Mouse (Mus musculus) right cerebral cortex, postnatal 25 days (tissue): ENCODE measurements at regions not wholly inside any gene's neighbourhood (a gene's known extent, or its start where the extent isn't known, plus 50 kb on each side); places are given as distances from the start of the nearest gene placed in this dataset.

Experiments
- DNase-seq: peaks from one replicate; pipeline ENCODE4 v3.0.0; 2022

DNA sequence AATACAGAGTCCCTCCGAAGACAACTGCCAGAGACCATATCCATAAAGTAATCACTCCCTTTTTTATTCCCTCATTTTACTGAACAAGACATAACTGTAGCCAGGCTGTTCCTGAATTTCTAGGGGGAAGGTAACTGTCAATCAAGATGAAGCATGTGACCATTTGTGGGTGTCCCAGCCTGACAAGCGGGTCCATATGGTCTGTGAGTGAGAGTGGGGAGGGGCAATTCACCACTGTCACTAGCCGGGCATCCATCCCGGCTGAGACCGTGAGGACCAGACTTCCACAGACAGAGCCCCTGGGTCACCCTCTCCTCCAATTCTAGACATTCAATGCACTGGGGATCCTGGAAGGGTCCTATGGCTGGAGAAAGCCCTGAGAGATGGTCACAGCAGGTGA lies 54.6 kb downstream of the Gm11733 start:
- no peak for DNase-seq

DNA sequence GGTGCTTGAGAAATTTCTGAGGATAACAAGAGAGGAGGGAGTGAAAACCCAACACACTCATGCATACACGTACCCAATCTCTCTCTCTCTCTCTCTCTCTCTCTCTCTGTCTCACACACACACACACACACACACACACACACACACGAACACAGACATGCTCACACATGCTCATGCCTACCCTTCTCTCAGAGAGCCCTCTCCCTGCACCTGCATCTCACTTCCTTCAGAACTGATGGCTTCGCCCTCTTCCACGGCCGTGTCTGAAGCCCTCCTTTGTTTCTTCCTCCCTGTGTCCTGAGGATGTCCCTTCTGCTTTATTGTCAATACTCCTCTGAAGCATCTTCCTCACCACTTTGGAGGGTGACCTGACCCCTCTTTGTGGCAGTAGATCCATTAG lies 56.4 kb downstream of the Gm11733 start:
- DNase-seq, result no peak

DNA sequence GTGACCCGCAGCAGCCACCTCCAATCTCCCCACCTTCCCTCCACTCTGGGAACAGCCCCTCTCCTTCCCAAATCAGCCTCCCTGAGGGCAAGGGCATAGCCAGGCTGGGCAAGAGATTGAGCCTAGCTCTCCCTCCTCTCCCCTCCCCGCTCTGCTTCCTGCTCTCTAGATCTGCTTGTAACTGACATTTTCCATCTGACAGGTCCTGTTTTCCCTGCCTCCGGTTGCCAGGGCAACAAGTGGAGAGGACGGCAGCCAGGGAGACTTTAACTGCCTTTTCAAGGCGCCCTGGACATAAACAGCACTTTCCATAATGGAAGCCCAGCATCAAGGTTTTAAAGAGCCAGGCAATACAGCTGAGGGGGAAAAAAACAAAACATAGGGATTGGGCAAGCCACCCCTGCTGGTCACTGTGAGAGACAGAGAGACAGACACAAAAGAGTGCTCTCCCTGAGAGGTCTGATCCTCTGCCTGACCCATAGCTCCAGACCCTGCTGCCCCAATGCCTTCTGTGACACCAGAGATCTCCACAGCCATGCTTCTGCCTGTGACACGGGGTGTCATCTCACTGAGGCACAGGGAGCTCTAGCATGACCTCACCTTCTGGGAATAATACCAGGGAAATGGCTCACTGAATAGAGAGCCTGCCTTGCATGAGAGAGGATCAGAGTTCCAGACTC lies 57.2 kb downstream of the Gm11733 start:
- no peak for DNase-seq

- no peak for DNase-seq
Measured at GRCm38 (mm10) chr11:117543191-117543590, 59.0 kb downstream of the Gm11733 start.

DNA sequence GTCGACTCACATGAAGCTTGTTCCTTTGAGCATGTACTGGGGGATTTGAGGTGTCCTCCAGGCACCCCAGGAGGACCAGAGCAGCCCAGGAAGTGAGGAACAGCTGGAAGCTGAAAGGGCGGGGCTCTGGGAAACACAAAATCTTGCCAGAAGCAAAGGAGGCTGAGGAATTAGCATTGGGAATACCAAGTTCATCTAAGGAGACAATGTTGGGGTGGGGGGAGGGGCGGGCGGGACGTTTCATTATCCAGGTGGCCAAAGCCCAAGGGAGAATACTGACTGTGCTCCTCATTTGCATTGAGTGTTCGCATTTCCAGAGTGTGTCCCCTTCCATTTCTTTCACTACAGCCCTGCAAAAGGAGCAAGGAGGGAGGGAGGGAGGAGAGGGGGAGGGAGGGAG lies 60.3 kb downstream of the Gm11733 start:
- no peak for DNase-seq

DNA sequence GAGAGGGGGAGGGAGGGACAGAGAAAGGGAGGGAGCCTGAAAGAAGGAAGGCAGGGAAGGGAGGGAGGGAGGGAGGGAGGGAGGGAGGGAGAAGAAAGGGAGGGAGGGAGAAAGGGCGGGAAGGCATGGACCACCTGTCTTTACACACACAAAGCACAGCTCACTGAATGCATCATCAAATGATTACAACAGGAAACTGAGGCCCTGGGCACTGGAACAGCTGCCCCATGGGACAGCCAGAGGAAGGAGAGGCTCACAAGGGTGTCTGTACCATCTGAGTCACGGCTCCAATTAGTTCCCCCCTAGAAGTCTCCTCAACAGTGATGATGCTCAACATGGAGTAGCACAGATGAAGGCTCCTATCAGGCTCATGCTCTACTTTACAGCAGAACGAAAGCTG lies 60.8 kb downstream of the Gm11733 start:
- no peak for DNase-seq

GRCm38 (mm10) chr11:117551926-117552325 lies 67.8 kb downstream of the Gm11733 start:
- DNase-seq, result no peak

GRCm38 (mm10) chr11:117552430-117552969 lies 68.3 kb downstream of the Gm11733 start:
- DNase-seq, result no peak

- DNase-seq, result no peak
Measured at GRCm38 (mm10) chr11:117554111-117554510, 69.9 kb downstream of the Gm11733 start.

- DNase-seq, result no peak
Measured at GRCm38 (mm10) chr11:117557474-117558381, 73.6 kb downstream of the Gm11733 start.

DNA sequence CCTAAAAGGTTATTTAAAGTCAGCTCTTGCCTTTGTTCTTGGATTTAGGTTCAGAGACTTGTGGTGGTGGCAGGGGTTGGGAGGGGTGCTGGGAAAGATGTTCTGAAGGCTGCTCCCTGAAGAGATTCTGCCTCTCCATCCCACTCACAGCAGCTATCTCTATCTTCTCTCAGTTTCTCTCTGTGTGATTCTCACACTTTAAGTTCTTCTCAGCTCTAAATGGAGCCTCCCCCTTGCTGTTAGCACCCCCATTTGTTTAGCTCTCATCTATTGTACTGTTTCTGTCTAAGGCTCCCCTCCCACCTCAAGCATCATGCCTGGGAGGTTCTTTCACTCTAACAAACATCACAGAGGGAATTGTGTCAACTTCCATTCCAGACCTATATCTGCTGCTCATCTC lies 75.7 kb downstream of the Gm11733 start:
- no peak for DNase-seq

- DNase-seq, result no peak
Measured at GRCm38 (mm10) chr11:117567961-117568605, 83.9 kb downstream of the Gm11733 start.

- no peak for DNase-seq
Measured at GRCm38 (mm10) chr11:117568606-117568991, 84.4 kb downstream of the Gm11733 start.

- no peak for DNase-seq
Measured at GRCm38 (mm10) chr11:117569566-117570101, 84.5 kb upstream of the Tnrc6c start.

DNA sequence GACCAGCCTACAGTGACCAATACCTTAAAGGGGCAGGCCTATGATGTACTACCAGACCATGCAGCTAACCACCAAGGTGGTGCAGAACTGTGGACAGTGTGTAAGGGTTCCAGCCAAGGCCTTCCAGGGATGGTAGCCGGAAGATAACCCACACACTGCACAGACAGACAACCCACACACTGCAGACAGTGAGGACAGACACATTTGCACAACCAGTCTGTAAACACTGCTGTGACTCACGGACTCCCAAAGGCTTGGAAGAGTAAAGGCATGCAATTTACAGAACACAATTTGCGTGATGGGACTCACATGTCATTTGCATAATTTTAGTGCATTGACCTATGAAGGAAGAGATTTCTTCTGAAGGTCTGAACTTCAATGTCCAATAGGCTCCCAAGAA lies 82.2 kb upstream of the Tnrc6c start:
- no peak for DNase-seq

DNA sequence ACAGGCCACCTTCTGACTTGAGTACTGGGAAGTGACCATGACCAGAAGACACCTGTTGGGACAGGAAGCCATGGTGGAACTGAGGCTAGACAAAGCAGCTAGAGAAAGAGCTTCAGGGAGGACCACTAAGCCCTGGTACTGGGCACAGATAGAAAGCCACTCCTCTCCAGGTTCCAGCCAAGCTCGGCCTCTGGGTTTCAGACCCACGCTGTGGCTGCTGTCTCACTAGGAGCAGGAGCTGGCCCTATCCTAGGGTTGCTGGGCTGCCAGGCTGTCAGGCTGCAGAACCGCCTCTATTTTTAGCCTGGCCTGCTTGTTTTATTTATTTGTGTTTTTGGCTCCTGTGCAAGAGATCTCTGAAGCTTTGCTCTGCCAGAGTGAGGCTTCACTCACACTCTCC lies 79.4 kb upstream of the Tnrc6c start:
- peak; percentile 38 for DNase-seq

- no peak for DNase-seq
Measured at GRCm38 (mm10) chr11:117579121-117579520, 75.0 kb upstream of the Tnrc6c start.

DNA sequence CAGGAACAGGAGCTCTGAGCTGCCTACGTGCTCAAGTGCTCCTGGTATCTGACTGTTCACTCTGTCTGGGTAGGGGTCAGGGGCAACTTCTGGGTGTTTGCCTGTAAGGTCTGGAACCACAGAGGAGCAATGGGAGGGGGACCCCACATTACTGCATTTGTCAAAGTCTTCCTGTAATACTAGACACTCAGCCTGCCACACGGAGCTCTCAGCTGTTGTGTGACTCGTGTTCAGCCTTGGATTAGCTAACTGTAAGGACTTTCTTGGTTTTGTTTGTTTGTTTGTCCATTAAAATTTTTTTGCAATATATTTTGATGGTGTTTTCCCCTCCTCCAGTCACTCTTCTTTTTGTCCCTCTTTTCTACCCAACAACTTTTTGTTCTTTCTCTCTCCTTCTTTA lies 74.4 kb upstream of the Tnrc6c start:
- DNase-seq, result no peak

DNA sequence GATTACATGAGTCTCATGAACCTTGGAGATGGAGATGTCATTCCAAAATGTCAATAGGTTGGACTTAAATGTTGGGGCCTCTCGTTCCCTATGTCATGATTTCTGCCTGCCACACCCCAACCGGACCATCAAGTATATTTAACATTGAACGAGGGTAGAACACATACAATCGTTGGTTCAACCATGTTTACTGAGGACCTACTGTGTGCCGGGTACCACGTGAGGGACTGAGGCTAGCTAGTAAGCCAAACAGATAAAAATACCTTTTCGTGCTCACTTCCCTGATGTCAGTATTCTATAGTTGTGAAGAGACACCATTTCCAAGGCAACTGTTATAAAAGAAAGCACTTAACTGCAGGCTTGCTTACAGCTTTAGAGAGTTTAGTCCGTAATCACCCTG lies 70.6 kb upstream of the Tnrc6c start:
- no peak for DNase-seq

DNA sequence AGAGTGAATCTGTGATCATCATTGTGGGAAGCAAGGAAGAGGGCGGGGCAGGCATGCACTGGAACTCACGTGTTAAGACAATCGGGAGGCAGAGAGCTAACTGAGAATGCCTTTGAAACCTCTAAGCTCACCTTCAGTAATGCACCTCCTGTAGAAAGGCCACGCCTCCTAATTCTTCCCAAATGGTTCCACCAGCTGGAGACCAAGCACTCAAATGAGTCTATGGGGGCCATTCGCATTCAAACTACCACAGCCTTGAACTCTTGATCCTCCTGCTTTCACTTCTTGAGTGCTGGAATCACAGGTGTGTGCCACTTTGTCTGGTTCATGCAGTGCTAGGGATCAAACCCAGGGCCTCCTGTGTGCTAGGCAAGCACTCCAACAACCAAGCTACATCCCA lies 68.5 kb upstream of the Tnrc6c start:
- DNase-seq, result no peak

DNA sequence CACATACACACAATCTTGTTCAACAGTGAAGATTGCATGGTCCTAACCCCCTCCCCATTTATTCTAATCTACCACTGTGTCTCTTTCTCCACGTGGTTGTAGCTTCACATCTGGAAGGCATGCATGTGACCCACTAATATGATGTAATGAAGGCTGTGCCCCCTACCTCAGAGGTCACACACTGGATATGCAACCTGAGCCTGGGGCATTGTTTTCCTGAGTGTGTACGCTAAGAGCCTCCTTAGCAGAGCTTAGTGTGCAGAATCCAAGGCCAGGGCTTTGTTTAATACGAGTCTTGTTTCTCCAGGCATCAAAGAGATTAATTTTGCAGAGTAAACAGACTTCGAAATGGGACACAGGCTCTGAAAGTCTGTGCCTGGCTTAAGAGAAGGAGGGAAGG lies 68.0 kb upstream of the Tnrc6c start:
- no peak for DNase-seq

- DNase-seq, result no peak
Measured at GRCm38 (mm10) chr11:117586857-117587425, 67.1 kb upstream of the Tnrc6c start.

GRCm38 (mm10) chr11:117589006-117589405 lies 65.1 kb upstream of the Tnrc6c start:
- no peak for DNase-seq
